Mouse (Mus musculus): ENCODE data around the gene Itgb3bp. TPM values are rescaled to one million over a fixed set of nuclear protein-coding genes. Genes with fewer than 3 reads are reported as not detected.

Gene Itgb3bp
- total RNA-seq, 2 experiments from 2014 or later, result 6.1 to 6.6 TPM

GRCm38 (mm10) chr4:99766753-99767152 is 162.9 kb downstream of the Itgb3bp start:
- intact Hi-C loops (cut with DNase I), result loop anchor here (5.0 to 10.0 kb wide), 2 partner anchors 104 to 202 kb away; no protein-coding TSS in a partner anchor
- DNase-seq (ENCODE audit: low spot score), result no peak

- DNase-seq (ENCODE audit: low spot score), result no peak
- intact Hi-C loops (cut with DNase I), result loop anchor here (5.0 to 10.0 kb wide), 2 partner anchors 104 to 202 kb away; no protein-coding TSS in a partner anchor
Observed at GRCm38 (mm10) chr4:99766303-99766702, 163.3 kb downstream of the Itgb3bp start.

DNA sequence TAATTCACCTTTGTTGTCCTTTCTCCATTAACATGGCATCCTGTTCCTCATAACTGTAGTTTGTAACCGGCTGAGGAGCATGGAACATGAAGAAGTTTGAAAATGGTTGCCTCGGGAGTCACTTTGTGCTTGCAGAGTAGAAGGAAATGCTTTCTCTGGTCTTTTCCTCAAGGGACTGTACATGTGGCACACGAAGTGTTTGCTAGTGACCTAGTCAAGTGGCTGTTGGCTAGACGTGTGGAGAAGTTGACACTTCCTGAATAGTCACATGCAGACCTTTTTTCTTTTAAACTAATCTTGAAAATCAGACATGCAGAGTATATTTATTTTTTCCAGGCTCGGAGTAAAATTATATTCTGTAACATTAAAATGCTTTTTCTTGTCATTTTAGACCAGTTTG is 177.2 kb downstream of the Itgb3bp start:
- intact Hi-C loops (cut with DNase I), result no loop called here
- no peak for DNase-seq (ENCODE audit: low spot score)

- no peak for DNase-seq (ENCODE audit: low spot score)
- intact Hi-C loops (cut with DNase I), result no loop called here
Observed at GRCm38 (mm10) chr4:99739836-99740235, 189.8 kb downstream of the Itgb3bp start.

DNA sequence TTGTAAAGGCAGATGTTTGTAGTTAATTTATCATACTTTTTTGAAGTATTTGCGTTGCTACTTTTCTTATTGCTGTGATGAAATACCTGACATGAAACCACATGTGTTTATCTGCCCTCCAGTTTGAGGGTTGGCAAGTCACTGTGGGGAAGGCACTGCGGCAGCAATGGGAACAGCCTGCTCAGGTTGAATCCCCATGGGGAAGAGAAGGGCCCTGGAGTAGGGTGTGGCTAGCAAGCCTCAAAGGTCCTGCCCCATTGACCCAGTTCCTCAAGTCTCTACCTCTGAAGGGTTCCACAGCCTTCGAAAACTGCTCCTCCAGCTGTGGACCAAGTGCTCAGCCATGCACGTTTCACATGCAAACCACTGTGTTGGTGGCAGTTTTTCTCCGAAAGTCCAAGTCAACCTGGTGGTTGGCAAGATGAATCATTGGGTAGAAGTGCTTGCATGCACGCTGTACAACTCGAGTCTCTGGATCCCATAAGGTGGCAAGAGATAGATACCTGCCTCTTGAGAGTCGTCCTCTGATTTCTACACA is 203.6 kb downstream of the Itgb3bp start:
- DNase-seq (ENCODE audit: low spot score), result no peak
- intact Hi-C loops (cut with DNase I), result no loop called here

DNA sequence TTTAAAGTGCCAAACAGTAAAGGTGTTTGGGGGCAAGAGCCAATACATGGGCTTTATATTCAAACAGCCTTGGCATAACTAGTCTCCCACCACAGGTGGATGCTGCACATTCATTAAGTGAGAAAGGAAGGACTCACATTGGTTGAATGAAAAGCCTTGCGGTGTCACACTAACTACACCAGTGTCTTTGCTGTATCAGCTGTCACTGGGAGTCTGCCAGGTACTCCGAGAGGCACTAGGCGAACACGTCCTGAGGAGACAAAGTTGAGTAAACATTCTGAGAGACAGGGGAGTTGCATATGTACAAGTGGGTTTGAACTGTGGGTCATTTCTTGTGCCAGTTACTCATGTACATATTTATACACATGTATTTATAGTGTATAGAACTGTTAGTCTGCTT is 205.3 kb downstream of the Itgb3bp start:
- intact Hi-C loops (cut with DNase I), result no loop called here

GRCm38 (mm10) chr4:99717905-99718304 is 211.7 kb downstream of the Itgb3bp start:
- intact Hi-C loops (cut with DNase I), result no loop called here
- DNase-seq (ENCODE audit: low spot score), result no peak

More for the DNA sequence above, 205.3 kb downstream of the Itgb3bp start:
- no peak for DNase-seq (ENCODE audit: low spot score)

DNA sequence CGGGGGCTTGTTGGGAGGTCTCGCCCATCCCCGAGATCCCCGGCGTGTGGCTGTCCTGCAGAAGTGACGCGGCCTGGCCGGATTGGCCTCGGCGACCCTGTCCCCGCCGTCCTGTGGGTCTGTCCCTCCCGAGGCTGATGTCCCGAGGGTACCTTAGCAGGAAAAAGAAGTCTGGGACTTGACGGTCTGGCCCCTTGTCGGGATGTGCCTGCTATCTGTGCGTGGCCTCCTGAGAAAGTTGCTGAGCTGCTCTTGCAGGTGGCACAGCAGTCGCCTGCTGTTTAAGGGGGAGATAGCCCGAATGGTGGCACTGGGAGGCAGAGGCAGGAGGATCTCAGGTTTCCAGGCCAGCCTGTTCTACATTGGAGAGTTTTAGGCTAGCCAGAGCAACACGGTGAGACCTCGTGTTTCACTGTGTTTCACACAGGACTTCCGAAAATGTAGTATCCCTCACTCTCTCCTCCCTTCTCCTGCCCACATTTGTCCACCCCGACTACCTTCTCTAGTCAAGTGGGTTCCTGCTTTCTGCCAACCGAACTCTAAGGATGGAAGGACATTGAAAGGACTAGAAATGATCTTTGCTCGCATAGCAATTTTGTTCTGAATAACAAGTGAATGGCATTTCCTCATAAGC is 213.7 kb downstream of the Itgb3bp start:
- intact Hi-C loops (cut with DNase I), result no loop called here
- no peak for DNase-seq (ENCODE audit: low spot score)

Other genes starting within 250 kb of the Itgb3bp start
- 1 to 10 TPM; 6.7 to 6.8 TPM for gene Alg6, start 214.1 kb downstream of the Itgb3bp start, total RNA-seq (2021)
- 1 to 10 TPM; 1.7 to 3.1 TPM for gene Efcab7, start 100.6 kb downstream of the Itgb3bp start, total RNA-seq (2021)
- gene Pgm1, start 399 bp downstream of the Itgb3bp start, total RNA-seq (2021), result 100 to 1,000 TPM; 235 to 244 TPM
- 1 to 10 TPM; 7.7 to 9.7 TPM for gene Ror1, start 166.0 kb upstream of the Itgb3bp start, total RNA-seq (2021)

Measured in heart, postnatal 25 days (tissue).